Mouse (Mus musculus) heart, embryonic 10.5 days (tissue): ENCODE data around the gene Slc25a13. TPM values are rescaled to one million over a fixed set of nuclear protein-coding genes. Genes with fewer than 3 reads are reported as not detected.
"Not testable (repeated sequence)": the region's sequence is repeated elsewhere in the genome, so short reads cannot be mapped to it uniquely, and the experiment has no call there.

Experiments
- DNase-seq: peaks from one replicate; pipeline ENCODE4 v3.0.0-alpha.2; 2017; ENCODE audit warnings: low spot score
- H3K27ac ChIP-seq: fragments of 300-500 bp; sonication (generic); 2 replicates; pipeline ENCODE4 v1.5.1; 2016; ENCODE audit warnings: mild to moderate bottlenecking
- H3K27me3 ChIP-seq: fragments of 300-500 bp; sonication (generic); 2 replicates; pipeline ENCODE4 v1.6.1; 2016; ENCODE audit warnings: mild to moderate bottlenecking; ENCODE audit not compliant: poor library complexity, insufficient read depth, severe bottlenecking
- H3K36me3 ChIP-seq: fragments of 300-500 bp; sonication (generic); 2 replicates; pipeline ENCODE4 v1.6.1; 2016; ENCODE audit warnings: mild to moderate bottlenecking, moderate library complexity
- H3K4me1 ChIP-seq: fragments of 300-500 bp; sonication (generic); 2 replicates; pipeline ENCODE4 v1.6.1; 2016; ENCODE audit warnings: mild to moderate bottlenecking
- H3K4me3 ChIP-seq: fragments of 300-500 bp; sonication (generic); 2 replicates; pipeline ENCODE4 v1.5.1; 2016; ENCODE audit warnings: mild to moderate bottlenecking, moderate library complexity
- H3K9me3 ChIP-seq: fragments of 300-500 bp; sonication (generic); 2 replicates; pipeline ENCODE4 v1.6.1; 2016; ENCODE audit warnings: mild to moderate bottlenecking, moderate library complexity
- WGBS: fragments of 180-500 bp; shearing (Covaris S2); methylation state at CpG from one replicate; pipeline ENCODE4 v1.1.7; 2016; 5-methylcytosine and 5-hydroxymethylcytosine counted together
- polyA plus RNA-seq: library from polyadenylated mRNA; unstranded; fragments of >200 nt; fragmentation: Nextera tagmentation; extraction: Ambion mirVana; gene quantifications from 2 replicates; pipeline ENCODE4 v1.2.1, GENCODE M21; 2016

Slc25a13 gene
- polyA plus RNA-seq, 1 experiment from 2014 or later, result 61.4 TPM

GRCm38 (mm10) chr6:6216120-6216506 is 860 bp downstream of the Slc25a13 start:
- Histone ChIP-seq H3K27me3 (peaks cover 4% of the 10 kb centered on the region; the same call in 1 of the 2 replicates), H3K27ac (peak overlapping the region; percentile 95), H3K36me3 (no peaks in the 10 kb centered on the region), H3K9me3 (no peaks in the 10 kb centered on the region), H3K4me3 (peak overlapping the region; percentile 85), H3K4me1 (peaks cover 38% of the 10 kb centered on the region)
- no peak for DNase-seq
- WGBS, result 42% methylated on average over 5 of the region's 5 CpGs

- H3K4me3 ChIP-seq, result no peak overlapping the region
- DNase-seq, result no peak
- peaks cover 64% of the 10 kb centered on the region for H3K4me1 ChIP-seq
- no peaks in the 10 kb centered on the region for H3K9me3 ChIP-seq
- no peaks in the 10 kb centered on the region for H3K36me3 ChIP-seq
- 64% methylated on average over 8 of the region's 8 CpGs for WGBS
- peak overlapping the region; percentile 52; the same call in 1 of the 2 replicates for H3K27ac ChIP-seq
- peaks cover 3% of the 10 kb centered on the region; the same call in 1 of the 2 replicates for H3K27me3 ChIP-seq
These were observed 4.3 kb downstream of the Slc25a13 start for GRCm38 (mm10) chr6:6212360-6213310.

- H3K27me3 ChIP-seq, result peaks cover 3% of the 10 kb centered on the region; the same call in 1 of the 2 replicates
- H3K9me3 ChIP-seq, result no peaks in the 10 kb centered on the region
- peaks cover 60% of the 10 kb centered on the region for H3K4me1 ChIP-seq
- no peak overlapping the region for H3K4me3 ChIP-seq
- H3K27ac ChIP-seq, result peak overlapping the region; percentile 52; the same call in 1 of the 2 replicates
- WGBS, result 41% methylated on average over 3 of the region's 3 CpGs
- peak; percentile 83 for DNase-seq
- no peaks in the 10 kb centered on the region for H3K36me3 ChIP-seq
These were observed 5.0 kb downstream of the Slc25a13 start for GRCm38 (mm10) chr6:6211958-6212357.

GRCm38 (mm10) chr6:6210637-6211036 is 6.3 kb downstream of the Slc25a13 start:
- no peaks in the 10 kb centered on the region for H3K36me3 ChIP-seq
- H3K9me3 ChIP-seq, result no peaks in the 10 kb centered on the region
- H3K4me1 ChIP-seq, result peaks cover 52% of the 10 kb centered on the region
- no peak for DNase-seq
- 97% methylated on average over 7 of the region's 7 CpGs for WGBS
- no peak overlapping the region for H3K27ac ChIP-seq
- peaks cover 3% of the 10 kb centered on the region; the same call in 1 of the 2 replicates for H3K27me3 ChIP-seq
- H3K4me3 ChIP-seq, result no peak overlapping the region

- Histone ChIP-seq H3K4me1 (peaks cover 56% of the 10 kb centered on the region), H3K9me3 (no peaks in the 10 kb centered on the region), H3K36me3 (no peaks in the 10 kb centered on the region), H3K4me3 (0 out of 2 replicates have a peak overlapping the region, but pooled peaks have one; percentile 1), H3K27me3 (peaks cover 3% of the 10 kb centered on the region; the same call in 1 of the 2 replicates), H3K27ac (peak overlapping the region; percentile 30; the same call in 1 of the 2 replicates)
- 4% methylated on average over 4 of the region's 4 CpGs for WGBS
- no peak for DNase-seq
These were observed 8.5 kb downstream of the Slc25a13 start for GRCm38 (mm10) chr6:6208351-6209059.

- WGBS, result 44% methylated on average over 3 of the region's 3 CpGs
- H3K27ac ChIP-seq, result peak overlapping the region; percentile 23; the same call in 1 of the 2 replicates
- H3K9me3 ChIP-seq, result no peaks in the 10 kb centered on the region
- DNase-seq, result no peak
- no peaks in the 10 kb centered on the region for H3K36me3 ChIP-seq
- H3K27me3 ChIP-seq, result peaks cover 3% of the 10 kb centered on the region; the same call in 1 of the 2 replicates
- H3K4me1 ChIP-seq, result peaks cover 50% of the 10 kb centered on the region
- H3K4me3 ChIP-seq, result 0 out of 2 replicates have a peak overlapping the region, but pooled peaks have one; percentile 1
These were observed 9.1 kb downstream of the Slc25a13 start for GRCm38 (mm10) chr6:6207836-6208235.

GRCm38 (mm10) chr6:6207395-6207794 is 9.6 kb downstream of the Slc25a13 start:
- Histone ChIP-seq H3K36me3 (no peaks in the 10 kb centered on the region), H3K27ac (peak overlapping the region; percentile 23; the same call in 1 of the 2 replicates), H3K27me3 (peaks cover 3% of the 10 kb centered on the region; the same call in 1 of the 2 replicates), H3K9me3 (no peaks in the 10 kb centered on the region), H3K4me1 (peaks cover 45% of the 10 kb centered on the region), H3K4me3 (no peak overlapping the region)
- DNase-seq, result peak; percentile 82
- 64% methylated on average over 1 of the region's 1 CpGs for WGBS

- no peaks in the 10 kb centered on the region for H3K9me3 ChIP-seq
- peaks cover 3% of the 10 kb centered on the region; the same call in 1 of the 2 replicates for H3K27me3 ChIP-seq
- no peak overlapping the region for H3K27ac ChIP-seq
- 91% methylated on average over 3 of the region's 3 CpGs for WGBS
- DNase-seq, result no peak
- H3K4me3 ChIP-seq, result no peak overlapping the region
- peaks cover 32% of the 10 kb centered on the region for H3K4me1 ChIP-seq
- H3K36me3 ChIP-seq, result peaks cover 6% of the 10 kb centered on the region
These were observed 11.3 kb downstream of the Slc25a13 start for GRCm38 (mm10) chr6:6205599-6206165.

- WGBS, result 89% methylated on average over 6 of the region's 6 CpGs
These were observed 14.5 kb downstream of the Slc25a13 start for GRCm38 (mm10) chr6:6202451-6202850.

GRCm38 (mm10) chr6:6201977-6202376 is 15.0 kb downstream of the Slc25a13 start:
- Histone ChIP-seq H3K27me3 (no peaks in the 10 kb centered on the region; the same call in 1 of the 2 replicates), H3K9me3 (no peaks in the 10 kb centered on the region), H3K4me1 (peaks cover 9% of the 10 kb centered on the region), H3K36me3 (peaks cover 13% of the 10 kb centered on the region), H3K4me3 (no peak overlapping the region), H3K27ac (no peak overlapping the region)
- DNase-seq, result no peak
- 76% methylated on average over 5 of the region's 5 CpGs for WGBS

More at GRCm38 (mm10) chr6:6202451-6202850, 14.5 kb downstream of the Slc25a13 start:
- DNase-seq, result no peak
- Histone ChIP-seq H3K4me1 (peaks cover 9% of the 10 kb centered on the region), H3K27ac (no peak overlapping the region), H3K9me3 (no peaks in the 10 kb centered on the region), H3K27me3 (no peaks in the 10 kb centered on the region; the same call in 1 of the 2 replicates), H3K4me3 (no peak overlapping the region), H3K36me3 (peaks cover 13% of the 10 kb centered on the region)

GRCm38 (mm10) chr6:6199138-6199870 is 17.7 kb downstream of the Slc25a13 start:
- WGBS, result 91% methylated on average over 10 of the region's 10 CpGs

GRCm38 (mm10) chr6:6198056-6198455 is 18.9 kb downstream of the Slc25a13 start:
- DNase-seq, H3K4me3 ChIP-seq, H3K27ac ChIP-seq, H3K27me3 ChIP-seq, H3K4me1 ChIP-seq, H3K9me3 ChIP-seq: not testable (repeated sequence)
- 88% methylated on average over 3 of the region's 3 CpGs for WGBS
- peaks cover 17% of the 10 kb centered on the region for H3K36me3 ChIP-seq

More at GRCm38 (mm10) chr6:6199138-6199870, 17.7 kb downstream of the Slc25a13 start:
- no peak for DNase-seq
- no peak overlapping the region for H3K4me3 ChIP-seq
- H3K4me1 ChIP-seq, result peaks cover 6% of the 10 kb centered on the region
- H3K36me3 ChIP-seq, result peaks cover 17% of the 10 kb centered on the region
- H3K27me3 ChIP-seq, result no peaks in the 10 kb centered on the region
- no peak overlapping the region for H3K27ac ChIP-seq
- H3K9me3 ChIP-seq, result no peaks in the 10 kb centered on the region
